Mouse (Mus musculus) CD4-positive, CD25-positive, alpha-beta regulatory T cell, adult 2 months (primary cell): ENCODE measurements around the gene Cgrrf1.
"Not testable (repeated sequence)": the region's sequence is repeated elsewhere in the genome, so short reads cannot be mapped to it uniquely, and the experiment has no call there.

ENCODE experiments used
- DNase-seq: peaks from one replicate; pipeline ENCODE4 v3.0.0-alpha.2; 2012; ENCODE audit warnings: low read depth, low spot score

Gene Cgrrf1

DNA sequence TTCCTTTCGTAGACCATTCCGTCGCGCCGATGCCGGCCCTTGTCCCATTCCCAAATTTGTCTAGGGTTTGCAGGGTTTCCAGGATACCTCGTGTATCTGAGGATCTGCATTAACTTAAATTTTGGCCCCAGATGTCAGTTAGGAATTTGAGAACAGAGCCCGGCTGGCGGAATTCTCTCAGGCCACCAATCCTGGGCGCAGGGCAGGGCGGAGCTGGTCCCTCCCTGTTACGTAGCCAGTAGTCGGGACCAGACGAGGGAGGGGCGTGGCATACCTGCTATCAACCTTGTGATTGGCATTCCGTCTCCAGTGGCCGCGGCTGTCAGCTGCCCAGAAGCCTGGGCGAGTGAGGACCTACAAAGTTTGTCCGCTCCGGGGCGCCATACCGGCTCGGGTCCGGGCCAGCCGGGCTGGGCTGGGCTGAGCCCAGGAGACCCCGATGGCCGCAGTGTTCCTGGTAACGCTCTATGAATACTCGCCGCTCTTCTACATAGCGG lies at the start of gene Cgrrf1:
Gene Cgrrf1 (plus strand): TSS at position 289 of the 497 bp plus-strand sequence.
- peak; percentile 92 for DNase-seq

DNA sequence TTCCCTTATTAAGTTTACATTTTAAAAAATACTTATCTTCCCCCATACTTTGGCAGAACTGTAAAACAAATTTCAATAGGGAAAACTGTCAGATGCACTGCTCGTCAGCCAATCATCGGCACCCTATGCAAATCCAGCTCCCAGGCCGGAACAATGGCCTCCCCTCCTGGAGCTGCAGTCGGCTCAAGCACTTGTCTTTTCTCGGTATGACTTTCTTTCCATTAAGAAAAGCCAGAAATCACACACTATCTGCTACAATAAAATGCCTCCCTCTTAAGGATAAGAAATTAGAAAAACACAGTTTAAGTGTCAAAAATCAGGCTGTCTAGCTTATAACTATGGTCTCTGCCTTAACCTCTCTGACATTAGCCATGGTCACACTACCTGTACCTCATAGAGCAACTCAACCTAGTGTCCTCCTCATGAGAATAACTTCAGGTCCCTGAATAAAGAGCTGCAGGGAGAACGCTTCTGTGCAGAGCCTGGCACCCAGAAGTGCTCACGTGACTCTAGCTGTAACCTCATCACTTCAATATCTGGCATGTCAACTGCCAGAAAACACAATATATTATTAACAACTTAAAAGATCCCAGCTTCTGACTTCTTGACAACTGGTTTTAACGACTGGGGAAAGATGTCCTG lies 49.6 kb upstream of the Cgrrf1 start:
- no peak for DNase-seq

DNA sequence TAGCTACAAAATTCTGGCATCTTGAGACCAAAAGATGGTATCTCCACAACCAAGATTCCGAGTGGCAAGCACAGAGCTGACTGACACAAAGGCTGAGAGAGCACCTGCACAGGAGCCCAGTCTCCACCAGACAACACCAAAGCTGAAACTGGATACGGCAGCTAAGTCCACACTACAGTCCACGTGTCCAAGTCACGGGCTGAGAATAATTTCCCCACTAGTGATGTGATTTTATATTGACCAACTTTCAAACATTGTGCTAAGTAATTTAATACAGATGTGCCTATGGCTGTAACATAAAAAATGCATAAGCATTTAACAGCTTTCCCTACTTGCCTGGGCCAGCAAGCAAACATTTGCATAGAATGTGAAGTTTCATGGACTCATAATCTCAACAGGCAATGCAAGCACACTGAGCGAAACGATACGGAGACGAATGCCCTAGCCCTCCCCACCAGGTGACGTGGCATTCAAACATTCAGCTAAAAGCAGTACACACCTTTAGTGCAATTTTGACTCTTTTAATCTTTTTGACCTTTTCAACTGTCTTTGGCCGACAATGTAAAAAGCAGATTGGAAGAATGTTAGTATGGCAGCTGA lies 48.5 kb upstream of the Cgrrf1 start:
- peak; percentile 11 for DNase-seq

DNA sequence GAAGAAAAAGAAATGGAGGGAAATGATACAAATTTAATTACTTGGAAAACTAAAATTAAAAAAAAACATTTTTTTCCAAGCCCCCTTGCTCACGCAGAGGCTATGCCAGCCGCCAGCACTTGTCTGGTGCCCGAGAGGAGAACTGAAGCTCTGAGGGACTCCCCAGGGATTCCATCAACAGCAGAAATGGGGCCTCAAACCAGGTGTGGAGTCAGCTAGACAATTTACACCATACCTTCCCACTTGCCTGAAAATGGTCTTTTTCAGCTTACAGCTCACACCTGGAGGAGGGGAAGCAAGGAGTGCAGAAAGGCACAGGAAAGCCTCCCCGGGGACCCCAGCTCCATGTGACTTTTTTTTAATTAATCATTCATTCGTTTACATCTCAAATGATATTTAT lies 46.7 kb upstream of the Cgrrf1 start:
- DNase-seq = no peak

DNA sequence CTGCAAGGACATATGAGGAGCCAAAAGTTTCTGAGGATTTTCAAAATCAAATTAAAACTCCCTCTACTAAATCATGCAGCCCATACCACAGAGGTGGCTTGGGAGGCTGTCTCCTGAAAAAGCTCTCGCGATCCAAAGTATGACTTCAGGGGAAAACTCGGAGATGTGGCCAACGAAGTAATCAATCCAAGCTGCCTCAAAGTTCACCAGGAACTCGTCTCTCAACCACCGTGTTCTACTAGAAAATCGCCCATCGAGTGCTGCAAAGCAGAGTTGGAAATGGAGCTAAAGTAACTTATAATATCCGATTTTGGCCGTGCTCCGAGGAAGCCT lies 44.5 kb upstream of the Cgrrf1 start:
- DNase-seq = peak; percentile 5

DNA sequence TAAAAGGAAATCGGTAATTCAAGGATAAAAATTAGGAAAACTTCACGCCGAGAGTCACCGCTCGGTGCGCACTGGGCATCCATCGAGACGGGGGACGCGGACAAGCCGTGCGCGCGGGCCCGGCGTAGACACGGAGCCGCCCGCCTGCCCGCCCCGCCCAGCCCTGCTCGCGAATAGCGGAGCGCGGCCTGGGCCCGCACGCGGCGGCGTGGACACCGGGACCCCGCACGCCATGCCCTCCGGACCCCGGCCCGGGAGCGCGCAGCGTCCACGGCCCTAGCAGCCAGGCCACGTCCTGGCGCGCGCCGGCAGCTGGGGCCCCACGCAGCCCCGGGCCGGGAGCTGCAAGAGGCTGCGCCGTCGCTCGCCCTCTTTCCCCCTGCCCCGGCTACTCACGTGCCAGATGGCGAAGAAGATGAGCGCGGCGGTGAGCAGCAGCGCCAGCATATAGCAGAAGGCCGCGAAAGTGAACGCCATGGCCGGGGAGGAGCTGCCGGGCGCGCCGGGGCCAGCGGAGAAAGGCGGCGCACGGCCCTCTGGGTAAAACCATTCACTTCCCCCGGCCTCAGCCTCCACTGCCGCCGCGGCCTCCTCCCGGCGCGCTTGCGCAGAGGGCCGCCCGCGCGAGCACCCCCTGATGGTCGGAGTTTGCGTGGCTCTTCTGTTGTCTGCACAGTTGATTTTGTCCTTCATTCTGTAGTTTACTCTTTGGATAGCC lies 44.0 kb upstream of the Cgrrf1 start, which contains the start of gene Cnih1:
Gene Cnih1 (minus strand): TSS at position 625 of the 718 bp plus-strand sequence.
- peak; percentile 95 for DNase-seq

DNA sequence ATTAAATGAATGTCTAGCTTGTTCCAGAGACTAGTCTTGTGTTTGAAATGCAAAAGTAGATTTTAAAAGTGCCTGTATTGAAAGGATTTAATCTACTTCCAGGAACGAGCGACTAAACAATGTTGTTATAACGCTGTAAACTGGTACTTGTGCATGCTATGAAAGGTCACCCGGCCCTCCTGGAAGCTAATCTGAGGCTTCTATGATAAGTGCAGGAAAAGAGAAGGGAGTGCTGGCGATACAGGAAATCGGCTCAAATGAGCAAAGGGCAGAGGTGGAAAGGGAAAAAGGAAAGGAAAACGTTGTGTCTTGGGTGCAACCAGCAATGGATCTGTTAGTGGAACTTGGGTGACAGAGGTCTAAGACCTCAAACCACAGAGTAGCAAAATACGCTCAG lies 43.4 kb upstream of the Cgrrf1 start:
- no peak for DNase-seq

DNA sequence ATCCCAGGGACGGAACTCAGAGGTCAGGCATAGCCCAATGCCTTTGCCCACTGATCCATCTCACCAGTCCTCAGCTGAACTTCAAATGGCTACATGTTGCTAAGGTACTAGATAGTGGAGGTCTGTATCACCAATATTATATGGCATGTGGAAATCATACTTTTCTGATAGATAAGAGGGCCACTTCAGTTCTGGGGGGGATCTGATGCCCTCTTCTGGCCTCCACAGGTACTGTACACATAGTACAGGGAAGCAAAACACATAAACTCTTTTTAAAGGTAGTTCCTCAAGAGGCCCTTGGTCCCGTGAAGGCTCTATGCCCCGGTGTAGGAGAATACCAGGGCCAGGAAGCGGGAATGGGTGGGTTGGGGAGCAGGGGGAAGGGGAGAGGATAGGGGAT lies 41.6 kb upstream of the Cgrrf1 start:
- peak; percentile 55 for DNase-seq

DNA sequence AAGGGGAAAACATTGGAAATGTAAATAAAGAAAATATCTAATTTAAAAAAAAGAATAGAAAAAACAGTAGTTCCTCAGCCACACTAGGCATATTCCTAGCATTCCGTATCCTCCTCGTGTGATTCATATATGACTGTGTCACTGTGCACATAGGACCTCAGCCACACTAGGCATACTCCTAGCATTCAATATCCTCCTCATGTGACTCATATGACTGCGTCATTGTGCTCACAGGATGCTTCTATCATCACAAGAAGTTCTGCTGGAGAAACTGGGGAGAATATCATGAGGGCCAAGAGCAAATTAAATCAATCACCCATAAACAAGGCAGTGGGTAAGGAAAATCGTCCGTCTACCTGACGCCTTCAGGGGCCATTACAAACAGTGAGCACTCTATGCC lies 41.2 kb upstream of the Cgrrf1 start:
- DNase-seq = no peak

DNA sequence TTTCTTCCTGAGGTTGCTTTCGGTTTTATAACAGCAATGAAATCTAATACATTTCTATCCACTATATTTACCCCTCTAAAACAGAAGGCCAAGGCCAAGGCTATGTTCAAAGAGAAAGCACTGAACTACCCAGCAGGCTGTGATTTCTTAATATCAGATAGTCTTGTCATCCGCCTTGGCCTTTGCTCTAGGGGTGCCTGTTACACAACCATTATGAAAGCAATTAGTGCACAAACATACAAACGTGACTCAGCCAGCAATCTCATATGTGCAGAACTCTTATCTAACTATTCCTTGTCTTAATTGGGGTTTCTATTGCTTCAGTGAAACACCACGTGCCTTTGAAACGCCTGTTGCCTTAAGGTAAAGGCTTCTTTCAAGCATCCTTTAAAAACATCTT lies 37.8 kb upstream of the Cgrrf1 start:
- no peak for DNase-seq

DNA sequence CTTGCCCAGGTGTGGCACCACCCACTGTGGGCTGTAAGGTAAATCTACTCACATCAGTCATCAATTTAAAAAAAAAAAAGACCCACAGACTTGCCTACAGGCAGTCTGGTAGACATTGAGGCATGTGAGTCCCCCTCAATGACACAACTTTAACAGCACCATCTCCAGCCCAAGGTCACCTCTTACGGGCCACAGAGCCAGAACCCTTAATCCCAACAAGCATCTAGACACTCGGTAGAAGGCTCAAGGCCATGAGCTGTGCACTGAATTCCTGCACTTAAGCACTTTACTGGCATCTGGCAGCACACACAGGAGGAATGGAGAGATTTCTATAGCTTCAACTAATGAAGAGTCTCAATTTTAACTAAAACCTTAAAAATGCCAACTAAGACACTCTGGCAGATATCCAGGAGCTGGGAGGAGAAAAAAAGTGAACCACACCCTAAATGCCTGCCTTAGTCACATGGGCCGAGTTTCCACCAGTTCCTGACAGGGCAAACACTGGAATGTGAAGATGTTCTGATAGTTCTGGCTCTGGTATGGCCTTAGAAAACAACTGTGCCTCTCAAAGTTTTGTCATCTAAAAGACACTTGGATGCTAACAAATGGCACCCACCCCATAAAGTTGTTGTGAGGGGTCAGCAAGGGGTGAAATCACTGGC lies 31.1 kb upstream of the Cgrrf1 start:
- DNase-seq = no peak

DNA sequence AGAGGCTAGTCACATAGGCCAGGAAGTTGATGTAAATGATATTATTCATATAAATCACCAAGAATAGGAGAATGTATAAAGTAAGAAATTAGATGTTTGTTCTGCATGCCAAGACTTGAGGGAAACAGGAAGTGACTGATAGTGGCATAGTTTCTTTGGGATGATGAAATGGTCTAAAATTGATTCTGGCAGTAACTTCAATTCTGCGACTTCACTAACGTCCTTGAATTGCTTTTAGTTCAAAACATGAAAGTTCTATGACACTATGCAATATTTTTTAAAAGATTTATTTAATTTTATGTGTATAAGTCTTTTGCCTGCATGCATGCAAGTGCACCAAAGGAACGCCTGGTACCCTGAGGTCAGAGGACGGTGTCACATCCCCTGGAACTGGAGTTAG lies 28.7 kb upstream of the Cgrrf1 start:
- no peak for DNase-seq

DNA sequence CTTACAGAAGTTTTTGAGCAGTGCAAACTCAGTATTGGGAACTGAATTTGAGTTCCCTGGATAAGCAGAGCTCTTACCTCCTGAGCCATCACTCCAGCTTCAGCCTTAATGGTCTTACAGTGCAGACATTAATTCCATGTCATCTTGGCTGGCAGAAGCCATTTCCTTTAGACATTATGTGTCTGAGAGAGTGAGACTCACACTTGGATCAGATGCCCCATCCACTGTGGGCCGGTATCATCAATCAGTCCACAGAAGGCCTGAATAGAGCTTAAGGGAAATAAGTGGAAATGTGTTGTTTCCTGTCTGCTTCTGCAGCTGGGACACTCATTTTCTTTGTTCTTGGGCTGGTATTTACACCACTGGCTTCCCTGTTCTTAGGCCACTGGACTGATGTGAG lies 28.1 kb upstream of the Cgrrf1 start:
- no peak for DNase-seq

DNA sequence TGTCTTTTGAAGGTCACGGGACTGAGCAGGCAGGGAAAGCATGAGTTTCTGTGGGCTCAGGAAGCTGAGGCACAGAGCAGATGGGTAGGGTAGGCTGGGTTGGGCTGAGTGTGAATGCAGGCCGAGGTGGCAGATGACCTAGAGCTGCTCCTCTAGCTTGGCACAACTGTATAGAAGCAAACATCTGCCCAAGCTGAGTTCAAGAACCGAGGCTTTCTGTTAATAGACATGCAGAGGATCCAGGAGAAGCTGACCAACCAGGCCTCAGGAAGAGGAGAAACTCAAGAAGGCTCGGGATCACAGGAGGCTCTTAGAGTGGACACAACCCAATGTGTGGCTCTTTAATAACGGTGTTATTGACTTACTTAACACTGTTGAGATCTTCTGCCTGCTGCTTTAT lies 25.7 kb upstream of the Cgrrf1 start:
- DNase-seq = no peak

DNA sequence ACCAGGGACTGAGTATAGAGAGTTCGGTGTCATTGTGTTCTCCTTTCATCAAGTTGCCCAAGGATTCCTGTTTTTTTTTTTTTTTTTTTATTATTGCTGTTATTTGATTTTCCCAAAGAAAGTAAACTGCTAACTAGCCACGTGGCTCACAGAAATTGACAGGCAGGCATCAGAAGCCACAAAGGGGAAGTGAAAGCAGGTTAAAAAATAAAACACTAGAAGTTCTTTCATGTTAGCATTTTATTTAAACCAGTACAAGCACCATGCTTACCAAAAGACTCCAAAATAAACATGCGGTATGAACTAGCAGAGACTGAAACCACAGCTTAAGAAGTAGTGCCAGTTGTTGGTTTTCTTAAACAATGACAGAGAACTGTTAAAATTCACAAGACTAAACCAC lies 24.0 kb upstream of the Cgrrf1 start:
- no peak for DNase-seq

DNA sequence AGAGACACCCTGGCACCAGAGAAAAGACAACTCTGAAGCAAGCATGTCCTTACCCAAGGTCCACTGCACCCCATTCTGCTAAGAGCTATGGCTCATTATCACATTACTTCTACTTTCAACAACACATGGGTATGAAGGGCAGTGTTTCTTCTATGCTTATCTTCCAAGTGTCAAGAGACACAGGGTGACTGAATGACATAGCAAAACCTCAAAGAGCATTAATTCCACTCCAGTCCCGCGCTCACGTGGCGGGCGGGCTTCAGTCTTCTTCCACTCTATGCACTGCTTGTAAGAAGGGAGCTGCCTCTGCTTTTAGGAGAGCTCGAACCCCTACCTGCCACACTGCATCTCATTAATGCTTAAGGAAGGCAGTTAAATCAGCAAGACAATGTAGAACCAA lies 16.3 kb upstream of the Cgrrf1 start:
- DNase-seq = no peak

DNA sequence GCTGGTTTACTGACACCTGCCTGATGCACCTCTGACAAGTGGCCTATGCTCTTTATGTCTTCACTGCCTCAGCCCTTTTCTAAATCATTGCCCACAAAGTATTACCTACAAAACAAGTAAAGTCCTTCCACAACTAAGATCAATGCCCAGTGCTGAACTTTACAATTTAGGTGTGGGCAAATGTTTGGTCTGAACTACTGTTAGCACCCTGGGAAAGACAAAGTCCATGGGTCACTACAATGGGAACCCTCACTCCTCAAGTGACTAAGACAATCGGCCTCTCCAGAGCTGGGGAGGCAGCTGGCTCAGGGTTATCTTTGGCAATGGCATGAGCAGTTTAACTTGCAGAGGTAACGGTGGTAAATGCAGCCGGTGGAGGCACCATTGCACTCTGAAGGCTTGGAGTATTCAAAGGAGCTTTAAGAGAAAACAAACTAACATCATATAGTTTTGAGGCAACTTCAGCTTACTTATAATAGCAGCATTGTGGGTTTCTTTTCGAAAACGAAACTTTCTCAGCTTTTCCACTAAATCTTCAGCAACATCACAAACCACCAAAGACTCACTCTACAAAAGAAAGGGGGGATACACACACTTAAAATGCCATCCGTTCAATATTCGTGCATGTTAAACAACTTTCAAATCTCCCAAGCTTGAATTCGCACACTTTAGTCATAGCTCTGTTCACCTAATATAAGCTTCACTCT lies 14.9 kb upstream of the Cgrrf1 start:
- no peak for DNase-seq

DNA sequence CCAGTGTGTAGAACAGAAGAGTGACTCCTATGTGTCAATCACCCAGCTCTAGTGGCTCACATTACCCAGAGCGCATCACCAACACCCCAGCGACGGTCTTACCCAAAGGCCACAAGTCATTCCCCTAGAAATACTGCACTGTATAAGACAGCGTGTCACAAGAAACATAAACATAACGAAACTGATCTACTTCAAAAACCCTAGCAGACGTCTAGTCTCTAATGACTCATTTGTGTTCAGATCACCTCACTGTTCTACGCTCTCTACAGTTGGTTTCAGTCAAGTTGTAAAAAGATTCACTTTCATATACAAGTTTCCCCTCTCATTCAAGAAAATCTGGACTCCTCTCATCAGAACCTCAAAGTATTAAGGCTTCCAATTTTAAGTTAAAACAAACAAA lies 13.2 kb upstream of the Cgrrf1 start:
- peak; percentile 51 for DNase-seq

DNA sequence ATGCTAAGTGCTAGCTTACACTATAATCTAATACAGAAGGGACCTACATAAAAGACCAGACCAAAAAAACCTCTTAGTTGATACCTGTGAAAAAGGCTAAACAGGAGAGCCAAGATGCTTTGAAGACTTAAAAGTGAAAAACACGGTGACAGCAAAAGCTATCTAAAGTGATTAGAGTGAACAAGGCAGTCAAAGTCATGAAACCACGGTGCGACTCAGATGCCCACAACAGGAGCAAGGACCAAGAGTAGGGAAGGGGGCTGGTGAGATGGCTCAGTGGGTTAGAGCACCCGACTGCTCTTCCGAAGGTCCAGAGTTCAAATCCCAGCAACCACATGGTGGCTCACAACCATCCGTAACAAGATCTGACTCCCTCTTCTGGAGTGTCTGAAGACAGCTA lies 12.0 kb upstream of the Cgrrf1 start:
- not testable (repeated sequence) for DNase-seq

DNA sequence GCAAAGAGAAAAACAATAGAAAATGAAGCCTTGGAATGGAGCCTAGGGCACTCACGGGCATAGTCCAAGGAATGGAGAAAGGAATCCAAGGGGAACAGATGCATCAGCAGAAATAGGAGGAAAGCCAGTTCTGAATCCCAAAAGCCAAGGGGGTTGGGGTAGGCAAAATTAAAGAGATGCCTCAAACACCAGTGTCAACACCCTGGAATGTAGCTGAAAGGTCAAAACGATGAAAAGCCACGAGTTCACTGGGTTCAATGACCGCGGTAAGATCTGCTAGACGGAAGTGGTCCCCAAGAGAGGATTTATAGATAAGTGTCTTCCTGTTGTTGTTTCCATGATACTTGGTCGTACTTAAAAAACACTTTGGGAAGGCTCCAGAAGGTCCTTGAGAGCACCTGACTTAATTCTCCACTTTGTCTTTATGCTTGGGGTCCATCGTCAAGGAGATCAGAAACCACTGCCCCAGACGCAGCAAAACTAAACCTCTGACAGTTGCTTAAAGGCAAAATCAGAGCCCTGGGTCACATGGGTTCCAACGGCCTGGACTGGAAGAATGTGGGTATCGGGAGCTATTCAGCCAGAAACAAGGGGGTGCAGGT lies 10.6 kb upstream of the Cgrrf1 start:
- no peak for DNase-seq
